Mouse (Mus musculus) layer of hippocampus, postnatal 25 days (tissue): ENCODE results near the gene Snrpg. TPM values are rescaled to one million over a fixed set of nuclear protein-coding genes. Genes with fewer than 3 reads are reported as not detected.
A peak's percentile ranks its signal among the peaks of the same experiment; 100 is the strongest.

Source experiments
- DNase-seq, 2 experiments: peaks; one replicate each; pipeline ENCODE4 v3.0.0; 2022; ENCODE audit warnings: mixed read lengths in 2 of 2, low spot score in 1 of 2; ENCODE audit errors: extremely low spot score in 1 of 2
- total RNA-seq, 2 experiments: library from RNA; stranded (reverse); gene quantifications; 2 replicates each; pipeline ENCODE4 v1.2.3; 2021

Gene Snrpg
- total RNA-seq, 2 experiments from 2014 or later, result 77.8 to 78.4 TPM

GRCm38 (mm10) chr6:86396581-86397256, 25.6 kb downstream of the Snrpg start, which contains the start of gene Pcyox1:
Pcyox1 (minus strand) TSS chr6:86397154.
- DNase-seq, result peak; percentile 76 to 77

GRCm38 (mm10) chr6:86397257-86397980, 26.3 kb downstream of the Snrpg start:
- DNase-seq, result no peak

- DNase-seq, result no peak
Observed at GRCm38 (mm10) chr6:86398986-86399385, 27.9 kb downstream of the Snrpg start.

- DNase-seq, result no peak
Observed at GRCm38 (mm10) chr6:86399995-86400394, 28.9 kb downstream of the Snrpg start.

GRCm38 (mm10) chr6:86400972-86401371, 29.9 kb downstream of the Snrpg start:
- peak in 1 of 2 experiments; percentile 33 for DNase-seq

- DNase-seq, result no peak
Observed at GRCm38 (mm10) chr6:86402681-86403607, 31.8 kb downstream of the Snrpg start.

GRCm38 (mm10) chr6:86403728-86404099, 32.6 kb downstream of the Snrpg start:
- DNase-seq, result peak; percentile 96 to 97

- DNase-seq, result peak; percentile 93 to 94
Observed at GRCm38 (mm10) chr6:86404100-86404861, 33.2 kb downstream of the Snrpg start, which contains the start of gene Tia1. Tia1 (plus strand) TSS chr6:86404219.

GRCm38 (mm10) chr6:86404996-86405395, 33.9 kb downstream of the Snrpg start:
- DNase-seq, result no peak

- no peak for DNase-seq
Observed at GRCm38 (mm10) chr6:86406306-86406705, 35.2 kb downstream of the Snrpg start.

GRCm38 (mm10) chr6:86418711-86419110, 47.6 kb downstream of the Snrpg start:
- DNase-seq, result no peak

GRCm38 (mm10) chr6:86419239-86419638, 48.1 kb downstream of the Snrpg start:
- no peak for DNase-seq

GRCm38 (mm10) chr6:86420491-86420890, 49.4 kb downstream of the Snrpg start:
- DNase-seq, result no peak

- DNase-seq, result no peak
Observed at GRCm38 (mm10) chr6:86426358-86426757, 55.3 kb downstream of the Snrpg start, which contains the start of gene Gm44790. Gm44790 (plus strand) TSS chr6:86426658.

Other genes with a start within 250 kb of the Snrpg start
- gene Tgfa, start 176.1 kb upstream of the Snrpg start, total RNA-seq, result 10 to 100 TPM; 34.1 to 36.6 TPM
- 10 to 100 TPM; 32.8 TPM for gene Fam136a, start 5.7 kb upstream of the Snrpg start, total RNA-seq
- 100 to 1,000 TPM in 1 of 2 experiments, 10 to 100 TPM in 1; 96.7 to 126 TPM for gene Pcyox1, start 25.9 kb downstream of the Snrpg start, total RNA-seq
- 100 to 1,000 TPM; 114 to 168 TPM for gene Tia1, start 32.9 kb downstream of the Snrpg start, total RNA-seq
- gene Gm44790, start 55.4 kb downstream of the Snrpg start, total RNA-seq, result 1 to 10 TPM in 1 of 2 experiments, under 1 TPM in 1; 0.92 to 3.0 TPM
- gene C87436, start 67.1 kb downstream of the Snrpg start, total RNA-seq, result 10 to 100 TPM; 16.1 to 17.4 TPM
- 100 to 1,000 TPM; 187 to 192 TPM for gene Pcbp1, start 155.0 kb downstream of the Snrpg start, total RNA-seq